ENCODE assay signal across 7 mouse cellular contexts in genomic region chr2:30902726-30903722, GRCm38 (mm10). TPM values are rescaled to one million over a fixed set of nuclear protein-coding genes. Genes with fewer than 3 reads are reported as not detected.
DNase-seq lines count a peak whose midpoint lies in the region; ATAC-seq lines count a peak whose summit lies in the region.

No protein-coding gene starts in this region.

- H3K4me1 ChIP-seq in forebrain, embryonic 15.5 days, result peaks cover 12% of the 10 kb centered on the region
- H3K4me1 ChIP-seq in midbrain, embryonic 16.5 days (ENCODE audit: control insufficient read depth, insufficient read depth, low read length), result peaks cover 9% of the 10 kb centered on the region

- H3K9me3 ChIP-seq in forebrain, embryonic 15.5 days, result no peaks in the 10 kb centered on the region
- H3K9me3 ChIP-seq in midbrain, embryonic 16.5 days (replicated peaks; ENCODE audit: control insufficient read depth, low read length, poor library complexity, severe bottlenecking), result no peaks in the 10 kb centered on the region

- peaks cover 3% of the 10 kb centered on the region; the same call in 1 of the 2 replicates for H3K27me3 ChIP-seq in forebrain, embryonic 15.5 days
- H3K27me3 ChIP-seq in midbrain, embryonic 16.5 days (ENCODE audit: control insufficient read depth, insufficient read depth, low read depth, low read length), result no peaks in the 10 kb centered on the region

- peak overlapping the region; percentile 33 for H3K4me3 ChIP-seq in forebrain, embryonic 15.5 days
- peak overlapping the region; percentile 40 for H3K4me3 ChIP-seq in midbrain, embryonic 16.5 days (ENCODE audit: low read depth, low read length)

- H3K4me2 ChIP-seq in forebrain, embryonic 15.5 days (replicated peaks), result peak overlapping the region; percentile 51
- peak overlapping the region; percentile 68 for H3K4me2 ChIP-seq in midbrain, embryonic 16.5 days (ENCODE audit: low read length)

- no peaks in the 10 kb centered on the region for H3K36me3 ChIP-seq in forebrain, embryonic 15.5 days
- H3K36me3 ChIP-seq in midbrain, embryonic 16.5 days (ENCODE audit: control insufficient read depth, insufficient read depth, low read length), result no peaks in the 10 kb centered on the region

- peak; percentile 68 for DNase-seq in urinary bladder, postnatal 14 days (ENCODE audit: low spot score)
- no peak for DNase-seq in urinary bladder, postnatal 10 days (ENCODE audit: low spot score)
- DNase-seq in kidney, postnatal 14 days, result peak; percentile 64
- DNase-seq in T-cell, adult 2 months (ENCODE audit: low spot score), result no peak
- DNase-seq in left cerebral cortex, adult 18-20 months (ENCODE audit: low spot score in 2 of 2), result no peak

- 10% methylated on average over 36 of the region's 37 CpGs for WGBS in forebrain, embryonic 15.5 days
- WGBS in midbrain, embryonic 16.5 days, result 9% methylated on average over 34 of the region's 37 CpGs

- ATAC-seq in forebrain, embryonic 15.5 days (replicated peaks), result 0 out of 2 replicates have a peak, but pooled peaks have one; percentile 32
- ATAC-seq in midbrain, embryonic 16.5 days, result peak; percentile 66; the same call in 1 of the 2 replicates

- peak overlapping the region; percentile 35 for H3K9ac ChIP-seq in forebrain, embryonic 15.5 days (replicated peaks)
- peak overlapping the region; percentile 55 for H3K9ac ChIP-seq in midbrain, embryonic 16.5 days (ENCODE audit: low read depth, low read length)

- no peak overlapping the region for H3K27ac ChIP-seq in forebrain, embryonic 15.5 days (replicated peaks)
- no peak overlapping the region for H3K27ac ChIP-seq in midbrain, embryonic 16.5 days (ENCODE audit: low read length)

RNA-seq across cellular contexts. Expression of gene Ptges, which starts 26.6 kb away (rescaled TPM):
- 2.2 and 2.7 TPM in 2 replicates for polyA plus RNA-seq in forebrain, embryonic 15.5 days (2015; fragmentation: Nextera tagmentation; extraction: Ambion mirVana)
- polyA plus RNA-seq in midbrain, embryonic 16.5 days (2015; fragmentation: Nextera tagmentation; extraction: Ambion mirVana), result 5.1 and 5.2 TPM in 2 replicates
- 1 to 10 TPM; 7.1 to 9.8 TPM for total RNA-seq in left cerebral cortex, adult 18-20 months (2021)

RNA-seq across cellular contexts. Expression of gene Tor1b, which starts 49.7 kb away (rescaled TPM):
- polyA plus RNA-seq in forebrain, embryonic 15.5 days (2015; fragmentation: Nextera tagmentation; extraction: Ambion mirVana), result 23.6 and 23.7 TPM in 2 replicates
- polyA plus RNA-seq in midbrain, embryonic 16.5 days (2015; fragmentation: Nextera tagmentation; extraction: Ambion mirVana), result 18.2 and 18.3 TPM in 2 replicates
- 10 to 100 TPM; 27.4 to 30.2 TPM for total RNA-seq in left cerebral cortex, adult 18-20 months (2021)

Comparison
In these comparisons a context has a peak if more than half of its experiments do, and no peak if none do; other contexts are left out.
1. DNase-seq: peak in urinary bladder, postnatal 14 days (single experiment) and kidney, postnatal 14 days (single experiment); none in urinary bladder, postnatal 10 days (single experiment), T-cell, adult 2 months (single experiment) and left cerebral cortex, adult 18-20 months (0 of 2).